Mouse (Mus musculus) heart, adult 9 months (tissue): ENCODE measurements around the gene Itm2c.

Experiments used
- DNase-seq, 2 experiments: peaks; one replicate each; pipeline ENCODE4 v3.0.0; 2022; ENCODE audit warnings: low spot score in 2 of 2

Gene Itm2c

GRCm38 (mm10) chr1:85934560-85934959 lies 40.5 kb downstream of the Itm2c start:
- no peak for DNase-seq

GRCm38 (mm10) chr1:85935148-85935852 lies 41.2 kb downstream of the Itm2c start:
- DNase-seq = peak in 1 of 2 experiments; percentile 26

GRCm38 (mm10) chr1:85936265-85936664 lies 42.2 kb downstream of the Itm2c start:
- DNase-seq = no peak

- DNase-seq = no peak
These were observed 43.2 kb downstream of the Itm2c start for GRCm38 (mm10) chr1:85937323-85937722.

GRCm38 (mm10) chr1:85942318-85942717 lies 48.2 kb downstream of the Itm2c start:
- no peak for DNase-seq

GRCm38 (mm10) chr1:85949085-85949684 lies 55.1 kb downstream of the Itm2c start:
- DNase-seq = no peak

- no peak for DNase-seq
These were observed 61.1 kb downstream of the Itm2c start for GRCm38 (mm10) chr1:85955150-85955549.

- DNase-seq = no peak
These were observed 63.2 kb downstream of the Itm2c start for GRCm38 (mm10) chr1:85957290-85957689.

GRCm38 (mm10) chr1:85957942-85958619 lies 64.0 kb downstream of the Itm2c start:
- no peak for DNase-seq
